Mouse (Mus musculus): ENCODE results near the gene Ilf3. TPM values are rescaled to one million over a fixed set of nuclear protein-coding genes. Genes with fewer than 3 reads are reported as not detected.

The Ilf3 gene
- polyA plus RNA-seq, 1 experiment = 40.1 TPM

- Histone ChIP-seq H3K27ac (ENCODE audit: control insufficient read depth, insufficient read depth, low read depth, low read length, poor library complexity) (no peak overlapping the region), H3K4me1 (ENCODE audit: control insufficient read depth, insufficient read depth, low read length) (peaks cover 18% of the 10 kb centered on the region), H3K4me3 (replicated peaks; ENCODE audit: control insufficient read depth, low read depth, low read length) (no peak overlapping the region)
- 69% methylated on average over 11 of the region's 11 CpGs for WGBS
- TF ChIP-seq POLR2A (IDR thresholded peaks at IDR 0.05; ENCODE audit: borderline replicate concordance, control insufficient read depth, low read depth, low read length) (no peak), CTCF (IDR thresholded peaks at IDR 0.05; ENCODE audit: control insufficient read depth, insufficient read depth, low read length) (no peak)
These were observed 43.4 kb upstream of the Ilf3 start for GRCm38 (mm10) chr9:21324269-21324668.

DNA sequence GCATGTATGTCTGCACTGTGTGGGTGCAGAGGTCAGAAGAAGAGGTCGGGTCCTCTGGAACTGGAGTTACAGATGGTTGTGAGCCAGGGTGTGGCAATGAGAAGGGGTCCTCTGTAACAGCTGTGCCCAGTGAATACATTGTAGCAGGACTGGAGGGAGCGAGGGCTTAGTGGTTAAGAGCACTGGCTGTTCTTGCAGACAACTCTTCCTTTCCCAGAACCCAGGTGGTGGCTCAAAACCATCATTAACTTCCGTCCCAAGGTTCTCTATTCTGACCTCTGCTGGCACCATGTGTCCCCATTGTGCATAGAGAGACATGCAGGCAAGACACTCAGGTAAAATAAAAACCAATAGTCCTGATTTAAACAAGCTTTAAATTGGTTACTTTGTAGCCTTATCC, 40.1 kb upstream of the Ilf3 start:
- peak overlapping the region; percentile 75 for H3K27ac ChIP-seq (ENCODE audit: control insufficient read depth, insufficient read depth, low read depth, low read length, poor library complexity)
- H3K4me1 ChIP-seq (ENCODE audit: control insufficient read depth, insufficient read depth, low read length) = peaks cover 19% of the 10 kb centered on the region
- no peak overlapping the region for H3K4me3 ChIP-seq (replicated peaks; ENCODE audit: control insufficient read depth, low read depth, low read length)
- 4% methylated on average over 3 of the region's 3 CpGs for WGBS
- TF ChIP-seq POLR2A (IDR thresholded peaks at IDR 0.05; ENCODE audit: borderline replicate concordance, control insufficient read depth, low read depth, low read length) (no peak), CTCF (IDR thresholded peaks at IDR 0.05; ENCODE audit: control insufficient read depth, insufficient read depth, low read length) (no peak)

DNA sequence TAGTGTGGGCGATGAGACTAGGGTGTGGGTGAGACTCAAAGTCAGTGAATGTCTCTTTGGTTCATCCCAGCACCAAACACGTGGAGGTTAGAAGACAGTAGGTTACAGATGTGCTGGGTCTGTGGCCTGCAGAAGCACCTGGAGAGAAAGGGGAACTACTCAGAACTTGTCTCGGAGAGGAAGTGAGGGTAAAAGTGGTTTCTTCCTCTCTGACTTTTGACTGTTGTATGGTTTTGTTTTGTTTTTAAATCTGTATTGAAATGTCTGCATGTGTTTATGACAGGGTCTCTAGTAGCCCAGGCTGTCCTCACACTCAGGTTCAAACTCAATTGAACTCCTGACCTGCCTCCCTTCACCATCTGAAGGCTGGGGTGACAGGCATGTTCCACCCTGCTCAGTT, 39.6 kb upstream of the Ilf3 start:
- H3K27ac ChIP-seq (ENCODE audit: control insufficient read depth, insufficient read depth, low read depth, low read length, poor library complexity) = peak overlapping the region; percentile 83
- H3K4me3 ChIP-seq (replicated peaks; ENCODE audit: control insufficient read depth, low read depth, low read length) = peak overlapping the region; percentile 17
- H3K4me1 ChIP-seq (ENCODE audit: control insufficient read depth, insufficient read depth, low read length) = peaks cover 20% of the 10 kb centered on the region
- TF ChIP-seq POLR2A (IDR thresholded peaks at IDR 0.05; ENCODE audit: borderline replicate concordance, control insufficient read depth, low read depth, low read length) (no peak), CTCF (IDR thresholded peaks at IDR 0.05; ENCODE audit: control insufficient read depth, insufficient read depth, low read length) (no peak)
- 8% methylated on average over 3 of the region's 3 CpGs for WGBS

DNA sequence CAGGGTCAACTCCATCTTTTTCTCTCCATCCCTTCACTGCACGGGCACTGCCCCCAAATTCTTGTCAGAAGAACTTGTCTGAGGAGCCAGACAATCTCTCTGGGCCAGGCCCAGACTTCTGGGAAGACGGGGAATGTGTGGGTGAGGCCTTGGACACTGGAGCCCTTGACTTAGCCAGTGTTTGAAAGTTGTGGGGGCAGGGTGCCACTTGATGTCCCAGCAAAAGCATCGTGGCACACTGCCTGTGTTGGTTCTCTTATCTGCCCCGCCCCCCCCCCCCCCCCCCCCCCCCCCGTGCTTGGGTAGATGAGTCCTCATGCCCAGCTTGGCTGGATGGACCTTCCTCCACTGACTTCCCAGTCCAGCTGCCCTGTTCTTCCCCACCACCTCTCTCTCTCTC, 38.6 kb upstream of the Ilf3 start:
- H3K4me3 ChIP-seq (replicated peaks; ENCODE audit: control insufficient read depth, low read depth, low read length) = no peak overlapping the region
- WGBS = 41% methylated on average over 4 of the region's 5 CpGs
- no peak for TF ChIP-seq CTCF (IDR thresholded peaks at IDR 0.05; ENCODE audit: control insufficient read depth, insufficient read depth, low read length)
- no peak for TF ChIP-seq POLR2A (IDR thresholded peaks at IDR 0.05; ENCODE audit: borderline replicate concordance, control insufficient read depth, low read depth, low read length)
- peak overlapping the region; percentile 75 for H3K27ac ChIP-seq (ENCODE audit: control insufficient read depth, insufficient read depth, low read depth, low read length, poor library complexity)
- H3K4me1 ChIP-seq (ENCODE audit: control insufficient read depth, insufficient read depth, low read length) = peaks cover 19% of the 10 kb centered on the region

DNA sequence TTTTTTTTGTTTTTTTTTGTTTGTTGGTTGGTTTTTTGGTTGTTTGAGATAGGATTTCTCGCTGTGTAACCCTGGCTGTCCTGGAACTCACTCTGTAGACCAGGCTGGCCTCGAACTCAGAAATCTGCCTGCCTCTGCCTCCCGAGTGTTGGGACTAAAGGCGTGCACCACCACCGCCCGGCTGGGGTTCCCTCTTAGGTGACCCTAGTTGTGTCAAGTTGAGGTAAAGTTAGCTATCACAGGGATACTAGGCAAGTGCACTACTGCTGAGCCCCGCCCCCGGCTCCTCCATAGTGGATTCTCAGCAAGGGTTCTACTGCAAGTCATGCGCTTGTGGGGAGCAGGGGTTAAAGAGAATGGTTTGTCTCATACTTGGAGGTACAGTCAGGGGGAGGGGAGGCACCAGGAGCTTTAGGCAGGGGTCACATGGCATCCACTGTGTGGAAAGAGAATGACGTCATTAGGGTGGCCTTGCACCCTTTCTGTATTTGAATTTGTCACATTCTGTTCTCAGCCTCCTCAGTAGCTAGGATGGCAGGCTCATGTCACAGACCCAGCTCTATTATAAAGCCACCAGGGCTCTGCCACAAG, 37.9 kb upstream of the Ilf3 start:
- peak overlapping the region; percentile 8 for H3K27ac ChIP-seq (ENCODE audit: control insufficient read depth, insufficient read depth, low read depth, low read length, poor library complexity)
- 82% methylated on average over 10 of the region's 10 CpGs for WGBS
- TF ChIP-seq CTCF (IDR thresholded peaks at IDR 0.05; ENCODE audit: control insufficient read depth, insufficient read depth, low read length) (no peak), POLR2A (IDR thresholded peaks at IDR 0.05; ENCODE audit: borderline replicate concordance, control insufficient read depth, low read depth, low read length) (no peak)
- peaks cover 17% of the 10 kb centered on the region for H3K4me1 ChIP-seq (ENCODE audit: control insufficient read depth, insufficient read depth, low read length)
- no peak overlapping the region for H3K4me3 ChIP-seq (replicated peaks; ENCODE audit: control insufficient read depth, low read depth, low read length)

DNA sequence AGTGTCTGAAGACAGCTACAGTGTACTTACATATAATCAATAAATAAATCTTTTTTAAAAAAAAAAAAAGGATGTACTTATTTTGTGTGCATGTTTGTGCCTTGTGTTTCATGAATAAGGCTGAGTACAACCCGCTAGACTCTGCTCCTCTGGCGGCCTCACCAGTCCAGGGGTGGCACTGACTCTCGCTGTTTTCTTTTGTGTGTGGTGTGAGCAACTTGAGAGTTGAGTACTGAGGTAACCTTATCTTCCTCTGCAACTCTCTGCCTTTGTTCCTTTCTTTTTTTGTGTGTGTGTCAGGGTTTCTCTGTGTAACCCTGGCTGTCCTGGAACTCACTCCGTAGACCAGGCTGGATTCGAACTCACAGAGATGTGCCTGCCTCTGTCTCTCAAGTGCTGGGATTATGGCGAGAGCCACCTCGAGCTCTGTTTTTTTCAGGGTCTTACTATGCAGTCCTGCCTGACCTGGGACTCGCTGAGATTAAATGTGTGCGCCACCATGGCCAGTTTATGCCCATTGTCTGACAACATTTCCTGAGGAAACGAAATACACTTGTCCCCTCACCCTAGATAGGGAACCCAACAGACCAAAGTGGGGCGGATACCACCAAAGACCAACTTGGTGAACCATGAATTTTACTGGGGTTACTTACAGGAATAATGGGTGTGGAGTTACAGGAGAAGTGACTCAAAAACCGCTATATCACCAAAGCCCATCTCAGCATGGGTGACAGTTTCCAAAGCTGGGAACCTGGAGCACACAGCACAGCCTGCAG, 36.1 kb upstream of the Ilf3 start:
- Histone ChIP-seq H3K27ac (ENCODE audit: control insufficient read depth, insufficient read depth, low read depth, low read length, poor library complexity) (peak overlapping the region; percentile 65), H3K4me3 (replicated peaks; ENCODE audit: control insufficient read depth, low read depth, low read length) (no peak overlapping the region), H3K4me1 (ENCODE audit: control insufficient read depth, insufficient read depth, low read length) (peaks cover 14% of the 10 kb centered on the region)
- no peak for TF ChIP-seq POLR2A (IDR thresholded peaks at IDR 0.05; ENCODE audit: borderline replicate concordance, control insufficient read depth, low read depth, low read length)
- no peak for TF ChIP-seq CTCF (IDR thresholded peaks at IDR 0.05; ENCODE audit: control insufficient read depth, insufficient read depth, low read length)
- 32% methylated on average over 12 of the region's 12 CpGs for WGBS

DNA sequence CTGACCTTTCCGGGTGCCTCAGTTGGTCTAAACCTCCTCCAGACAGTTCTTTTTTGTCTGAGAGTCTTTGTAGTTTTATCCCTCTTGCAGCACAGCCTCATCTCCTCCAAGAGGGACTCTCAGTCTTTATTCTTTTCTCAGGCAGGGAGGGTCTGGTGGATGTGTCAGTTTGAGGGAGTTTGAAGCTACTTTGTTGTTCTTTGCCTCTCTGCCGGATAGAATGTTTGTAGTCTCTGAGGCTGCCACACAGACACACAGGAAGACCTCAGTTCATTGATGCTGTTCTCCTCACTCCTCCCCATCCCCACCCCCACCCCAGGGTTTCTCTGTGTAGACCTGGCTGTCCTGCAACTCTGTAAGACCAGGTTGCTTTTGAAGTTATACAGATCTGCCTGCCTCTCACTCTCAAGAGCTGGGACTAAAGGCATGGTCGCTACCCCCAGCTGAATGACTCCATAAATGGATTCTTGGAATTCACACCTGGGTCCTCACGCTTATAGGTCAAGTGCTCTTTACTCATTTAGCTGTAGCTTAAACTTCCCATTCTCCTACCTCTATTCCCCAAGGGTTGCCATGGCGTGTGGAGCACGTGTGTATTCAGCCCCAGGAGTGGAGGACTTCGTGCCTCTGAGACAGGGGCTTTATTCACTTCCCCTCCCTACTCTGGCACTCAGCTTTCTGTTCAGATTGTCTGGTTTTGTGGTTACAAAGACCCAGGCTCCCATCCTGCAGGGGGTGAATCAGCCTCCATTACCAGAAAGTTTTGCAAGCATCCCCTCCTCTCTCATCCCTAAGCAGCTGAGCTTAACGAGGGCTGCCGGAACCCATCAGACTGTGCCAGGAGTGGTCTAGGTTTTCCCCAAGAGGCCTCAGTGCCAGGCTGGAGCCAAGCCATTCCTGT, 35.3 kb upstream of the Ilf3 start:
- H3K4me1 ChIP-seq (ENCODE audit: control insufficient read depth, insufficient read depth, low read length) = peaks cover 12% of the 10 kb centered on the region
- TF ChIP-seq CTCF (IDR thresholded peaks at IDR 0.05; ENCODE audit: control insufficient read depth, insufficient read depth, low read length) = no peak
- no peak for TF ChIP-seq POLR2A (IDR thresholded peaks at IDR 0.05; ENCODE audit: borderline replicate concordance, control insufficient read depth, low read depth, low read length)
- peak overlapping the region; percentile 12; the same call in 1 of the 2 replicates for H3K27ac ChIP-seq (ENCODE audit: control insufficient read depth, insufficient read depth, low read depth, low read length, poor library complexity)
- no peak overlapping the region for H3K4me3 ChIP-seq (replicated peaks; ENCODE audit: control insufficient read depth, low read depth, low read length)
- 18% methylated on average over 9 of the region's 9 CpGs for WGBS

DNA sequence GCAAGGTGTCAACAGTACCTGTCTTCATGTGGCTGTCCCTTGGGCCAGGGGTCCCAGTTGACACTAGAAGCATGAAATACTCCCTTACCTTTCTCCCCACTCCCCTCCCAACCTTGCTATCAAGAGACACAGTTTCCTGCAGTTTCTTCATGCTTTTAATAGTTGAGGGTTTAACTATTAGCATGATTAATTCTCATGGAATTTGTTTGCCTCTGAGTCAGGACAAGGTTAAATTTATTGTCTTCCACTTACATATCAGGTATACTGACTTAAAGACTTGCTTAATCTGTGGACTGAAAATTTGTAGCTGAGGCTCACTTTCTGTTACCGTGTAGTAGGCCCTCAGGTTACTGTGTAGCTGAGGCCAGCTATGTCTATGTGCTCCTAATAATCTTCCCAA, 34.1 kb upstream of the Ilf3 start:
- WGBS = 77% methylated on average over 1 of the region's 1 CpGs
- Histone ChIP-seq H3K4me1 (ENCODE audit: control insufficient read depth, insufficient read depth, low read length) (peaks cover 8% of the 10 kb centered on the region), H3K27ac (ENCODE audit: control insufficient read depth, insufficient read depth, low read depth, low read length, poor library complexity) (no peak overlapping the region), H3K4me3 (replicated peaks; ENCODE audit: control insufficient read depth, low read depth, low read length) (no peak overlapping the region)
- TF ChIP-seq CTCF (IDR thresholded peaks at IDR 0.05; ENCODE audit: control insufficient read depth, insufficient read depth, low read length) = no peak
- TF ChIP-seq POLR2A (IDR thresholded peaks at IDR 0.05; ENCODE audit: borderline replicate concordance, control insufficient read depth, low read depth, low read length) = no peak
